Mouse (Mus musculus) heart, embryonic 11.5 days (tissue): ENCODE measurements around the gene Gm5105. TPM values are rescaled to one million over a fixed set of nuclear protein-coding genes. Genes with fewer than 3 reads are reported as not detected.

Experiments
- ATAC-seq: fragments of 200-750 bp; cut with Nextera tagmentation; replicated peaks from 2 replicates; pipeline ENCODE4 v1.8.0; 2017; ENCODE audit warnings: moderate library complexity; ENCODE audit not compliant: insufficient number of reproducible peaks, low FRiP score, low TSS enrichment
- H3K27ac ChIP-seq: fragments of 300-500 bp; sonication (generic); 2 replicates; pipeline ENCODE4 v1.5.1; 2014; ENCODE audit warnings: mild to moderate bottlenecking, low read depth, low read length
- H3K27me3 ChIP-seq: fragments of 300-500 bp; sonication (generic); 2 replicates; pipeline ENCODE4 v1.6.1; 2014; ENCODE audit warnings: mild to moderate bottlenecking, low read length, mixed read lengths; ENCODE audit not compliant: control insufficient read depth, insufficient read depth
- H3K36me3 ChIP-seq: fragments of 300-500 bp; sonication (generic); 2 replicates; pipeline ENCODE4 v1.6.1; 2014; ENCODE audit warnings: mild to moderate bottlenecking, low read length, moderate library complexity, mixed read lengths; ENCODE audit not compliant: control insufficient read depth, insufficient read depth
- H3K4me1 ChIP-seq: fragments of 300-500 bp; sonication (generic); 2 replicates; pipeline ENCODE4 v1.6.1; 2014; ENCODE audit warnings: low read length; ENCODE audit not compliant: control insufficient read depth, insufficient read depth
- H3K4me2 ChIP-seq: fragments of 300-500 bp; sonication (generic); 2 replicates; pipeline ENCODE4 v1.6.1; 2014; ENCODE audit warnings: mild to moderate bottlenecking, moderate library complexity
- H3K4me3 ChIP-seq: fragments of 300-500 bp; sonication (generic); 2 replicates; pipeline ENCODE4 v1.5.1; 2014; ENCODE audit warnings: low read depth, low read length
- H3K9ac ChIP-seq: fragments of 300-500 bp; sonication (generic); 2 replicates; pipeline ENCODE4 v1.6.1; 2014; ENCODE audit warnings: mild to moderate bottlenecking, low read depth, low read length, moderate library complexity
- H3K9me3 ChIP-seq: fragments of 300-500 bp; sonication (generic); replicated peaks from 2 replicates; pipeline ENCODE4 v1.6.1; 2016; ENCODE audit warnings: low read length; ENCODE audit not compliant: control insufficient read depth
- WGBS: fragments of 180-500 bp; shearing (Covaris S2); extraction: QIAGEN DNeasy Blood & Tissue Kit; methylation state at CpG from one replicate; pipeline ENCODE4 v1.1.7; 2014; ENCODE audit not compliant: insufficient replicate concordance; 5-methylcytosine and 5-hydroxymethylcytosine counted together
- polyA plus RNA-seq: library from polyadenylated mRNA; unstranded; fragments of >200 nt; fragmentation: Nextera tagmentation; extraction: Ambion mirVana; gene quantifications from 2 replicates; pipeline ENCODE4 v1.2.1, GENCODE M21; 2014

Gm5105 gene
- polyA plus RNA-seq = 0.89 TPM in 1 of 2 replicates, not detected in the other

DNA sequence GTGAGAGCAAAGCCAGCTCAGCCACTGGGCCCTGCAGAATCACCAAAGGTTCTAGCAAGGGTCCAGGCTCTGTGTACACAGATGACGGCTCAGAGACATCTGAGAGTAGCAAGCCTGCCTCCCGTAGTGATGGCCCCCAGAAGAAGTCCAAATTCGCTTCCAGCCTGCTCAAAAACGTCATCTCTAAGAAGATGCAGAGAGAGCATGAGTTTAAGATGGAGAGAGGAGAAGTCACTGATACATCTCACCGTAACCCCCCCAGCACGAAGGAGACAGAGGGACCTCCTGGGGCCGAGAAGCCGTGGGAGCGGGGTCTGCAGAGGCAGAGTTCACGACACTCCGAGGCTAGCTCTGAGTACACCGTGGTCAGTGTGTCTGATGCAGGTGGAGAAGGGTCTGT, at the start of gene Gm5105:
Gm5105 (minus strand) TSS at position 101 of the 400 bp plus-strand sequence.
- no peak for ATAC-seq
- H3K4me2 ChIP-seq = peak within 1 kb of the TSS; percentile 67
- WGBS = 94% methylated on average over 12 of the region's 12 CpGs
- H3K4me3 ChIP-seq = peak within 1 kb of the TSS; percentile 18; the same call in 1 of the 2 replicates
- H3K4me1 ChIP-seq = peaks cover 44% of the 10 kb centered on the region
- H3K9me3 ChIP-seq = no peaks in the 10 kb centered on the region
- no peaks in the 10 kb centered on the region for H3K27me3 ChIP-seq
- H3K36me3 ChIP-seq = no peaks in the 10 kb centered on the region
- H3K27ac ChIP-seq = no peak within 1 kb of the TSS
- 0 out of 2 replicates have a peak within 1 kb of the TSS, but pooled peaks have one; percentile 34 for H3K9ac ChIP-seq

DNA sequence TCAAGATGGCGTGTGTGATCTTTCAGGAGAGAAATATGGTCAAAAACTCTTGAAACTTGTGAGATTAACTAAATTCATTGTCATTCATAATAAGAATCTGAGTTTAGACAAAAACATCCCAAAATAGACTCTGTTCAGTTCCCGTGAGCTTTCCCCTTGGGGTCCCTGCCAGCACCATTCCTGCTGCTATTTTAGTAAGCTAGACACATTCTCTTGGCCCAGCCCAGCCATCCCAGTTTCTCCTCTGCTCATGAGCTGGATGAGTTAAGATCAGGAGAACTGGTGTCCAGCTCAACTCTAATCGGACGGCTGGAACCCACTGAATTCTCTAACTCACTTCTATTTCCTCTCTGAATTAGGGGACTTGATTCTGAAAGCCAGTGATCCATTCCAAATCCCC, 49.7 kb upstream of the Gm5105 start:
- 70% methylated on average over 4 of the region's 4 CpGs for WGBS
- ATAC-seq = no peak
- H3K27me3 ChIP-seq = no peaks in the 10 kb centered on the region
- H3K36me3 ChIP-seq = no peaks in the 10 kb centered on the region
- no peak overlapping the region for H3K27ac ChIP-seq
- H3K9ac ChIP-seq = no peak overlapping the region
- no peaks in the 10 kb centered on the region for H3K9me3 ChIP-seq
- 0 out of 2 replicates have a peak, but pooled peaks cover 3% of the 10 kb centered on the region for H3K4me1 ChIP-seq
- no peak overlapping the region for H3K4me2 ChIP-seq
- H3K4me3 ChIP-seq = no peak overlapping the region

DNA sequence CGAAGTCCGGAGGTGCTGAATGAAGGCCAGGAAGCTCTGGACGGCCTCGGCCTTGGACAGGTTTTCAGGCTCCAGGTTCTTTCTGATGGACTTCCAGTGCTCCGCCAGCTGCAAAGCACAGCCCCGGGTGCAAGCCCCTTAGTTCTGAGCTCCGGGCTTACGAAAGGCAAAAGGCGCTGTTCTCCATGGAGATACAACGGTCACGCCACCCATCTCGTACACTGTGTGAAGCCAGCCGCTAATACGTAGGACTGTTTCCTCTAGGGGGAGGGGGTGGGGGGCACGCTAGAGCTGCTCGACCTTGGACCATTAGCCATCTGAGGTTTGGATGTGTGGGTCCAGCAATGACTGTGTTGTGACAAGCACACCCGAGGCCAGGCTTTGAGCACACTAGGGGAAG, 46.9 kb upstream of the Gm5105 start:
- H3K27me3 ChIP-seq = no peaks in the 10 kb centered on the region
- H3K9me3 ChIP-seq = no peaks in the 10 kb centered on the region
- 77% methylated on average over 17 of the region's 17 CpGs for WGBS
- no peak for ATAC-seq
- H3K4me1 ChIP-seq = 0 out of 2 replicates have a peak, but pooled peaks cover 3% of the 10 kb centered on the region
- H3K4me2 ChIP-seq = no peak overlapping the region
- no peak overlapping the region for H3K9ac ChIP-seq
- H3K4me3 ChIP-seq = no peak overlapping the region
- H3K36me3 ChIP-seq = no peaks in the 10 kb centered on the region
- H3K27ac ChIP-seq = no peak overlapping the region

DNA sequence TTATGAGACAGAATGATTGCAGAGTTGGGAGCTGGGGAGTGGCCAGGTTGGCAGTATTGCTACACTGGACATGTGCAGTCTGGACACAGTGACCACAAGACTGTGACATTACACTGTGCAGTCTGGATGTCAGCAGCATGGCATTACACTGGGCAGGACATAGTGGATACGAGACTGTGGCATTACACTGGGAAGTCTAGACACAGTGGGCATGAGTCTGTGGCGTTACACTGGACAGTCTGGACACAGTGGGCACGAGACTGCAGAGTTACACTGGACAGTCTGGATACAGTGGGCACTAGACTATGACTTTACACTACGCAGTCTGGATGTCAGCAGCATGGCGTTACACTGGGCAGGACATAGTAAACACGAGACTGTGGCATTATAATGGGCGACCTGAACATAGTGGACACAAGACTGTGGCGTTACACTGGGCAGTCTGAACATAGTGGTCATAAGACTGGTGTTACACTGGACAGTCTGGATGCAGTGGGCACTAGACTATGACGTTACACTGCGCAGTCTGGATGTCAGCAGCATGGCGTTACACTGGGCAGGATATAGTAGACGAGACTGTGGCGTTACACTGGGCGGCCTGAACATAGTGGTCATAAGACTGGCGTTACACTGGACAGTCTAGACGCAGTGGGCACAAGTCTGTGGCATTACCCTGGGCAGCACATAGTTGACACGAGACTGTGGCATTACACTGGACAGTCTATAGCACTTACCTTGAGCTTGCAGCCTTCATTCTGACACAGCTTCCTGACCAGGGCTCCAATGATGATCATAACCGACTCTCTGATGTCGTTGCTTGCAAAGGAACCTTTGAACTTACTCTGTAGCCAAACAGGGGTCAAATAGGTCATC, 44.0 kb upstream of the Gm5105 start:
- H3K27me3 ChIP-seq = no peaks in the 10 kb centered on the region
- no peaks in the 10 kb centered on the region for H3K9me3 ChIP-seq
- H3K27ac ChIP-seq = no peak overlapping the region
- ATAC-seq = 0 out of 2 replicates have a peak, but pooled peaks have one; percentile 55
- no peak overlapping the region for H3K4me3 ChIP-seq
- H3K4me2 ChIP-seq = no peak overlapping the region
- 83% methylated on average over 19 of the region's 19 CpGs for WGBS
- no peaks in the 10 kb centered on the region for H3K4me1 ChIP-seq
- H3K9ac ChIP-seq = no peak overlapping the region
- no peaks in the 10 kb centered on the region for H3K36me3 ChIP-seq

DNA sequence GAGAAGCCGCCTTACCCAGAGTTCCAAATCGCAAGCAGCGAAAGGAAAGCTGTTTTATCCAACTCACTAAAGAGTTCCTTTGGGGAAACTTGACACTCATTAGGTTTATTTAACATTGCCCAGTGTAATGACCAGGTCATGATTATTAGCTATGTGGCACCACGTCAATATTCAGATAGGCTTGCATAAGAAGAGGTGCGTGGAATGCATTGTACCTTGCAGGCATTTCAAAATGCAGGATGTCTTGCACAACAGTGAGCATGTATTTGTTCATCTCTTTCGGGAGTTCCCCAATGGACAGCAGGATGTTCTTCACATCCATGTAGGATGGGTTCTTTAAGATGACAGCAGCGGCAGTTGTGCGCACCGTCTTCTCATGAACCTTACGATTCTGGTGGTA, 39.7 kb upstream of the Gm5105 start:
- 88% methylated on average over 10 of the region's 10 CpGs for WGBS
- Histone ChIP-seq H3K27me3 (no peaks in the 10 kb centered on the region), H3K36me3 (no peaks in the 10 kb centered on the region), H3K27ac (no peak overlapping the region), H3K9me3 (no peaks in the 10 kb centered on the region), H3K4me2 (no peak overlapping the region), H3K4me3 (no peak overlapping the region), H3K9ac (no peak overlapping the region), H3K4me1 (no peaks in the 10 kb centered on the region)
- ATAC-seq = no peak

DNA sequence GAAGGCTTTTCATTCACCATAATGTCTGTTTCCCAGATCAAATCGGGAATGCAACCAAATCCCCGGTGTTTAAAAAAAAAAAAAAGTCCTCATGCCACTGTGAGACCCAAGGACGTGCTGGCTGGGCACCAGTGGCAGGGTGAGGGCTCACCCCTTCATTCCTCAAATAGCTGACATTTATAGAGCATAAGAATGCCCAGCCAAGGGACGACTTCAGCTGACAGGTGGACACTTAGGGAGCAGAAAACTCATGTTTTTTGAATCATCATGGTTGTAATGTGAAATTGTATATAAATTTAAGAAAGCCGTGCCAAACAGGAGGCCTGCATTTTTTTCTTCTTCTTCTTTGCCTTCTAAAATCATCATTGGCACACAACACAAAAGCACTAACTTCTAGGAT, 37.9 kb upstream of the Gm5105 start:
- no peak for ATAC-seq
- Histone ChIP-seq H3K4me2 (no peak overlapping the region), H3K27ac (no peak overlapping the region), H3K27me3 (no peaks in the 10 kb centered on the region), H3K36me3 (no peaks in the 10 kb centered on the region), H3K4me1 (no peaks in the 10 kb centered on the region), H3K4me3 (no peak overlapping the region), H3K9me3 (no peaks in the 10 kb centered on the region), H3K9ac (no peak overlapping the region)
- WGBS = 70% methylated on average over 5 of the region's 5 CpGs

DNA sequence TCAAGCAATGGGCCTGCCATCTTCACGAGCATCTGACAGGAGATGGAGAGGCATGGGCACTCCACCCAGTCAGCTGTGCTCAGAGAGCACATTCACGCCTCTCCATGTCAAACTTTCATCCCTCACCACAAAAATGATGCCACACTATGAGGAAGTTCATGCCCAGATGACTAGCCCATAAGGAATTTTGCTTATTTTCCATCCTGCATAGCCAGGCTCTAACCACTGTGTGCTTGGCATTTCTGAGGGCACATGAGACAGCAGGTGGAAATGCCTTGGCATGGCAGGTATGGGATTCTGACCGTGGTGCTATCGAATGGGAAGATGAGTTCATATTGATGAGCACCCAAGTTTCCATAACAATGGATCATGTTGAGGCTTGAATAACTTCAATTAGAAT, 36.5 kb upstream of the Gm5105 start:
- no peak for ATAC-seq
- H3K4me3 ChIP-seq = no peak overlapping the region
- no peak overlapping the region for H3K4me2 ChIP-seq
- H3K27ac ChIP-seq = no peak overlapping the region
- H3K4me1 ChIP-seq = no peaks in the 10 kb centered on the region
- 88% methylated on average over 4 of the region's 4 CpGs for WGBS
- no peaks in the 10 kb centered on the region for H3K9me3 ChIP-seq
- H3K27me3 ChIP-seq = no peaks in the 10 kb centered on the region
- no peak overlapping the region for H3K9ac ChIP-seq
- no peaks in the 10 kb centered on the region for H3K36me3 ChIP-seq

DNA sequence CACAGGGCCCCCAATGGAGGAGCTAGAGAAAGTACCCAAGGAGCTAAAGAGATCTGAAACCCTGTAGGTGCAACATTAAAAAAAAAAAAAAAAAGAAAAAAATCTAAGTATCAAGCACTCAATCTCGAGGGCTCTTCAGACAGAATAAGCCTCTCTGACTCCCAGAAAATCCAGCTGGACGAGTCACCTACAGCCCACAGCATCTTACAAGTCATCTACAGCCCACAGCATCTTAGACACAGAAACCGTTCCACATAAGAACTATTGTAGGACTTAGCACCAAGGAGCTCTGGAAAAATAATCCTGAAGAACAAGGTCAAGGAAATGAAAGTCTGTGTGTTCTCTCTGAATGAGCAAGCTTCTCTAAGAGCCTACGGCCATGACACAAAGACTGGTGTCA, 34.7 kb upstream of the Gm5105 start:
- Histone ChIP-seq H3K27me3 (no peaks in the 10 kb centered on the region), H3K4me3 (no peak overlapping the region), H3K9me3 (no peaks in the 10 kb centered on the region), H3K4me1 (peaks cover 8% of the 10 kb centered on the region), H3K27ac (no peak overlapping the region), H3K4me2 (no peak overlapping the region), H3K9ac (no peak overlapping the region), H3K36me3 (no peaks in the 10 kb centered on the region)
- WGBS = 79% methylated on average over 4 of the region's 4 CpGs
- no peak for ATAC-seq

DNA sequence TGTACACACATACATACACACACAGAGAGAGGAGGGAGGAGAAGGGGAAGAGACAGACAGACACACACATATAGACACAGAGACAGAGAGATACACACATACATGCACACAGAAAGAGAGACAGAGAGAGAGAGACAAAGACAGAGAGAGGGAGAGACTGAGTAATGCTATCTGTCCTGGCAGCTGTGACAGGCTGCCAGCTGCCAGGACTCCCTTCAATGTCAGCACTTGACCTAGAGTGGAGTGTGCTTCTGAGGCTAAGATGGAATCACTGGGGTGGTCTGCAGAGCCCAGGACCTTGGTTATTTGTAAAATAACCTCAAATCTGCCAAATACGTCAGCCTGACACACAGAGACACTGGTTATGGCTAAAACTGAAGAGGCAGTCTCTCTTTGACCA, 30.5 kb upstream of the Gm5105 start:
- no peaks in the 10 kb centered on the region for H3K36me3 ChIP-seq
- no peaks in the 10 kb centered on the region for H3K27me3 ChIP-seq
- H3K4me2 ChIP-seq = no peak overlapping the region
- no peak overlapping the region for H3K4me3 ChIP-seq
- no peak overlapping the region for H3K9ac ChIP-seq
- no peaks in the 10 kb centered on the region for H3K9me3 ChIP-seq
- no peak for ATAC-seq
- WGBS = 75% methylated on average over 1 of the region's 1 CpGs
- no peak overlapping the region for H3K27ac ChIP-seq
- H3K4me1 ChIP-seq = peaks cover 10% of the 10 kb centered on the region
